Mouse (Mus musculus) heart, adult 2 months (tissue): ENCODE data around the gene Jtb.

Experiments used
- CTCF ChIP-seq: fragments of 200-600 bp; IDR thresholded peaks from 2 replicates; pipeline ENCODE4 v1.8.1; 2022; ENCODE audit warnings: antibody characterized with exemption, mild to moderate bottlenecking, moderate library complexity
- POLR2A ChIP-seq: fragments of 200-500 bp; IDR thresholded peaks from 2 replicates; pipeline ENCODE4 v1.6.1; 2011; ENCODE audit warnings: mild to moderate bottlenecking, low read depth, low read length, control low read depth; ENCODE audit not compliant: insufficient read depth

- 0 out of 2 replicates have a peak, but pooled peaks have one; percentile 16 for TF ChIP-seq CTCF
- TF ChIP-seq POLR2A = peak; percentile 91
Observed at GRCm38 (mm10) chr3:90231507-90232333, at the start of gene Jtb.
